Mouse (Mus musculus): ENCODE data around the gene Inca1.

The Inca1 gene

GRCm38 (mm10) chr11:70699722-70700556 is at the start of gene Inca1, which contains the start of gene Kif1c:
Inca1 (minus strand) TSS chr11:70700155.
Kif1c (plus strand) TSS chr11:70700548.
- peak; percentile 89 to 91 for DNase-seq

- no peak for DNase-seq
Measured at GRCm38 (mm10) chr11:70747876-70748545, 48.1 kb upstream of the Inca1 start.

- DNase-seq: no peak
Measured at GRCm38 (mm10) chr11:70745636-70746035, 45.7 kb upstream of the Inca1 start.

- DNase-seq: no peak
Measured at GRCm38 (mm10) chr11:70742581-70743459, 42.9 kb upstream of the Inca1 start.

- no peak for DNase-seq
Measured at GRCm38 (mm10) chr11:70742117-70742516, 42.2 kb upstream of the Inca1 start.

- no peak for DNase-seq
Measured at GRCm38 (mm10) chr11:70741603-70742002, 41.6 kb upstream of the Inca1 start.

- DNase-seq: no peak
Measured at GRCm38 (mm10) chr11:70737749-70738148, 37.8 kb upstream of the Inca1 start.

- no peak for DNase-seq
Measured at GRCm38 (mm10) chr11:70733256-70733655, 33.3 kb upstream of the Inca1 start.

- no peak for DNase-seq
Measured at GRCm38 (mm10) chr11:70731178-70731577, 31.2 kb upstream of the Inca1 start.

GRCm38 (mm10) chr11:70730427-70731038 is 30.6 kb upstream of the Inca1 start:
- no peak for DNase-seq

- DNase-seq: no peak
Measured at GRCm38 (mm10) chr11:70727385-70727784, 27.4 kb upstream of the Inca1 start.

- DNase-seq: no peak
Measured at GRCm38 (mm10) chr11:70726585-70726984, 26.6 kb upstream of the Inca1 start.

- no peak for DNase-seq
Measured at GRCm38 (mm10) chr11:70724706-70725105, 24.8 kb upstream of the Inca1 start.

- DNase-seq: no peak
Measured at GRCm38 (mm10) chr11:70721072-70721471, 21.1 kb upstream of the Inca1 start.

GRCm38 (mm10) chr11:70720567-70720966 is 20.6 kb upstream of the Inca1 start:
- no peak for DNase-seq

GRCm38 (mm10) chr11:70718481-70718880 is 18.5 kb upstream of the Inca1 start:
- DNase-seq: no peak

GRCm38 (mm10) chr11:70715832-70716231 is 15.9 kb upstream of the Inca1 start:
- no peak for DNase-seq

GRCm38 (mm10) chr11:70713222-70713621 is 13.3 kb upstream of the Inca1 start:
- no peak for DNase-seq

GRCm38 (mm10) chr11:70711026-70711425 is 11.1 kb upstream of the Inca1 start:
- no peak for DNase-seq

GRCm38 (mm10) chr11:70706127-70706526 is 6.2 kb upstream of the Inca1 start:
- DNase-seq: no peak

GRCm38 (mm10) chr11:70702781-70703180 is 2.8 kb upstream of the Inca1 start:
- DNase-seq: no peak

GRCm38 (mm10) chr11:70701984-70702733 is 2.2 kb upstream of the Inca1 start:
- DNase-seq: no peak

Data from thymus, adult 18-20 months (tissue).